Mouse (Mus musculus) monocyte, adult 2 months (primary cell): Measurements from ENCODE around the gene Tcaim.
A peak's percentile ranks its signal among the peaks of the same experiment; 100 is the strongest.
"Not testable (repeated sequence)": the region's sequence is repeated elsewhere in the genome, so short reads cannot be mapped to it uniquely, and the experiment has no call there.

Experiments used
- DNase-seq, 2 experiments: peaks; one replicate each; pipeline ENCODE4 v3.0.0; 2022; ENCODE audit warnings: low spot score in 2 of 2, low read depth in 1 of 2

Tcaim gene

DNA sequence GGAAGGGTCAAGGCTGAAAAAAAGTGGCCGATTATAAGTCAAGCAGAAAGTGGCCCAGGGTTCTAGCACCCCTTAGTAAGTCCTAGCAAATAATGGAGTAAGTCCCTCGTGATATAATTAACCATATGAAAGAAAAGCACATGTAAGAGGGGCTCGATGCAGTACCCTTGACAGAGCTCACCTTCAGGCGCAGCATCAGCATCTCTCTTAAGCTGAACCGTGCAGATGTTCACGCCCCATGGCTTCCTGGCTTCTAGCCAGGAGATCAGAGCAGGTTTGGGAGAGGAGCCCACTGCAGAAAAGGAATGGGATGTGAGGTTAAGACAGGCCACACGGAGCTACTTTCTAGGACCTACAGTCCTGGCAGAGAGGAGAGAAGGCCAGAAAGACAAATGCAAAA, 49.2 kb downstream of the Tcaim start:
- no peak for DNase-seq

GRCm38 (mm10) chr9:122855141-122855540, 49.8 kb downstream of the Tcaim start:
- DNase-seq, result not testable (repeated sequence)

DNA sequence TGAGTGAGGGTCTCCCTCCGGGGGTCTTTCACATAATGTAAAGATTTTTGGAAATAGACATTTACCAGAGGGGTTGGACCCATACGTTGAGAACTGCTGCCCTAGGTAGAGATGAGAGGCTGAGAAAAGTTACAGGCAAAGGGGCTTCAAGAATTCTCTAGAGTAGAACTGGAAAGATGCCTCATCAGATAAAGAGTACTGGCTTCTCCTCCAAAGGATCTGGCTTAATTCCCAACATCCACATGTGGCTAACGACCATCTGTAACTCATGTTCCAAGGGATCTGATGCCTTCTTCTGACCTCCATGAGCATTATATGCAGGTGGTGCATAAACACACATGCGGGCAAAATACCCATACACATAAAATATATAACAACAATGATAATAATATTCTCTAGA, 50.3 kb downstream of the Tcaim start:
- DNase-seq, result no peak

GRCm38 (mm10) chr9:122856716-122857115, 51.4 kb downstream of the Tcaim start:
- no peak for DNase-seq

GRCm38 (mm10) chr9:122860752-122861151, 55.4 kb downstream of the Tcaim start:
- DNase-seq, result no peak

GRCm38 (mm10) chr9:122863731-122864130, 58.4 kb downstream of the Tcaim start:
- DNase-seq, result no peak

DNA sequence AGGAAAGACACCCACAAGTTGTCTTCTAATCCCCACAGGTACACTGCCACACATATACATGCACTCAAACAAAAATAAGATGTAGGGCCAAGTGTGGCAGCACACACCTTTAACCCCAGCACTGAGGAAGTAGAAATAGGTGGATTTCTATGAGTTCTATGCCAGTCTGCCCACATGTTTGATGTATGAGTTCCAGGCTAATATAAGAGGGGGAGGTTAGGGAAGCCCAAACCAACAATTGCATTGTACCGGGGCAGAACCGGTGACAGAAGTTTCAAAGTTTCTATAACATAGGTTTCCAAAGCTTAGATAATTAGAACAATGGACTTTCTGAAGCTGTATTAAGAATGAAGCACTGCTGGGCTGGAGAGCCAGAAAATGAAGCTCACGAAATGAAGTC, 59.5 kb downstream of the Tcaim start:
- DNase-seq, result no peak

DNA sequence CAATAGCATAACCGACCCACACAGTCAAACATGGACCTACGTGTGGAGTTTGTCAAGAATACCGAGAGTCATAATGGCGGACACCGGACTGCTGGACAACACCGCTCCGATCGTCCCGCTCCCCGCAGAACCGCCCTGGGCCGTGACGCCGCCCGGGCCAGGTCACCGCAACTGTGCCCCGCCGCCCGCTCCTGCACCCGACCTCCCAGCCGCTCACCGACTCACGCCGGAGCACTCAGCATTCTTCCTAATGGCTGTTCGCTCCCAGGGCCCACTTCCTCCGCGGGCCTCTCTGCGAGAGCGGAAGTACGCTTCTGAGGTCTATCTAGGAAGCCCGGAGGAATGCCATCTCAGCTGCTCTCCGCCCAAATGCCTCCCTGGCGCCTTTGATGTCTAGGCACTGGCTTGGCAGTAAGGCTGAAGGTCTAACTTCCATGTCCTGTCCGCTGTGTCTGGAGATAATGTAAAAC, 60.4 kb downstream of the Tcaim start, which contains the start of gene Zfp445:
Gene Zfp445, minus strand, starts transcription at position 310 of the 470 bp plus-strand sequence.
- DNase-seq, result peak; percentile 55 to 77

GRCm38 (mm10) chr9:122866192-122866591, 60.9 kb downstream of the Tcaim start:
- DNase-seq, result no peak

DNA sequence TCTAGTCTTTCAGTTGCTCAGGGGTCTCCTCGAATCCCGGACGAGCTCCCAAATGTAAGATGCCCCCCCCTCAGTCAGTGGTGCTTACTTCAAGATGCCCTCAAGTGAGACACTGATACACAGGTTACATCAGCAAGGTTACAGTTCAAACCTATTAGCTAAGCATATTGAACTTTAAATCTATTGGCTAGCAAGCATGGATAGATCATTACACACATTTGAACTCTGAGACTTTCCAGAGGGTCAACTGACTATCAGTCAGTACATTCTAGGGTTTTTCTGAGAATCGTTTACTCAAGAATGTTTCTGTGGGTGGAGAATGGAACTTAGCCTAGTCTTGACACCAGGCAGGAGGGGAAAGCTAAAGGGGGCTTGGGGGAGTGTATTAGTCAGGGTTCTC, 67.3 kb downstream of the Tcaim start:
- DNase-seq, result no peak

GRCm38 (mm10) chr9:122874653-122875052, 69.3 kb downstream of the Tcaim start:
- no peak for DNase-seq

- DNase-seq, result no peak
These were observed 69.8 kb downstream of the Tcaim start for GRCm38 (mm10) chr9:122875145-122875544.

DNA sequence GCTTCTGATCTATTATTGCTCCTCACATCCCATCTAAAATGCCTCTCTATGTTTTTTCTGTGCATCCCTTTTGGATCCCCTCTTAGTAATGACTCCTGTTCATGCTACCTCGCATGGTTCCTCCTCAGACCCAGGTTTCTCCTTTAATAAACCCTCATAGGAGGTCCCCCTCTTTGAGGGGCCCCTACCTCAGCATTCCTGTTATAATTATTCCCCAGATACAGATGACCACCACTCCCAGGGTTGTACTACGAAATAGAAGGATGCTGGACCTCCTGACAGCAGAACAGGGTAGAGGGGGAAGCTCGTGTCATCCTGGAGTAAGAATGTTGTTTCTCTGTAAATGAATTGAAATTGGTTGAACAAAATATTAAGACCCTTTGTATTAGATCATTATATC, 80.0 kb downstream of the Tcaim start, which contains the start of gene Zkscan7:
Gene Zkscan7, plus strand, starts transcription at position 301 of the 400 bp plus-strand sequence.
- DNase-seq, result no peak
